Mouse (Mus musculus) urinary bladder, postnatal 14 days (tissue): ENCODE measurements at regions not wholly inside any gene's neighbourhood (a gene's known extent, or its start where the extent isn't known, plus 50 kb on each side); places are given as distances from the start of the nearest gene placed in this dataset.
"Not testable (repeated sequence)": the region's sequence is repeated elsewhere in the genome, so short reads cannot be mapped to it uniquely, and the experiment has no call there.

ENCODE experiments used
- DNase-seq: peaks from one replicate; pipeline ENCODE4 v3.0.0; 2021; ENCODE audit warnings: low spot score

- no peak for DNase-seq
Observed at GRCm38 (mm10) chr1:4570730-4571129, 237.0 kb upstream of the Gm37988 start.

- peak; percentile 57 for DNase-seq
Observed at GRCm38 (mm10) chr1:4571299-4572202, 236.1 kb upstream of the Gm37988 start.

GRCm38 (mm10) chr1:4572311-4572710, 235.4 kb upstream of the Gm37988 start:
- DNase-seq, result no peak

- DNase-seq, result no peak
Observed at GRCm38 (mm10) chr1:4574101-4574500, 233.6 kb upstream of the Gm37988 start.

- no peak for DNase-seq
Observed at GRCm38 (mm10) chr1:4576957-4577356, 230.7 kb upstream of the Gm37988 start.

GRCm38 (mm10) chr1:4582534-4582933, 225.2 kb upstream of the Gm37988 start:
- DNase-seq, result no peak

GRCm38 (mm10) chr1:4597856-4598255, 209.8 kb upstream of the Gm37988 start:
- no peak for DNase-seq

- no peak for DNase-seq
Observed at GRCm38 (mm10) chr1:4598425-4598824, 209.3 kb upstream of the Gm37988 start.

- DNase-seq, result no peak
Observed at GRCm38 (mm10) chr1:4602386-4602785, 205.3 kb upstream of the Gm37988 start.

GRCm38 (mm10) chr1:4608824-4609223, 198.9 kb upstream of the Gm37988 start:
- DNase-seq, result no peak

GRCm38 (mm10) chr1:4613305-4613704, 194.4 kb upstream of the Gm37988 start:
- DNase-seq, result no peak

GRCm38 (mm10) chr1:4615286-4615685, 192.4 kb upstream of the Gm37988 start:
- no peak for DNase-seq

- no peak for DNase-seq
Observed at GRCm38 (mm10) chr1:4617479-4617878, 190.2 kb upstream of the Gm37988 start.

- DNase-seq, result no peak
Observed at GRCm38 (mm10) chr1:4622408-4622807, 185.3 kb upstream of the Gm37988 start.

- no peak for DNase-seq
Observed at GRCm38 (mm10) chr1:4623268-4623667, 184.4 kb upstream of the Gm37988 start.

- DNase-seq, result peak; percentile 26
Observed at GRCm38 (mm10) chr1:4653937-4654336, 153.8 kb upstream of the Gm37988 start.

GRCm38 (mm10) chr1:4655252-4655651, 152.4 kb upstream of the Gm37988 start:
- DNase-seq, result no peak

- DNase-seq, result no peak
Observed at GRCm38 (mm10) chr1:4656883-4657282, 150.8 kb upstream of the Gm37988 start.

GRCm38 (mm10) chr1:4660081-4660480, 147.6 kb upstream of the Gm37988 start:
- not testable (repeated sequence) for DNase-seq

- not testable (repeated sequence) for DNase-seq
Observed at GRCm38 (mm10) chr1:4660616-4661015, 147.1 kb upstream of the Gm37988 start.

- no peak for DNase-seq
Observed at GRCm38 (mm10) chr1:4661761-4662160, 145.9 kb upstream of the Gm37988 start.

GRCm38 (mm10) chr1:4669732-4670131, 138.0 kb upstream of the Gm37988 start:
- no peak for DNase-seq

- DNase-seq, result no peak
Observed at GRCm38 (mm10) chr1:4671237-4672019, 136.3 kb upstream of the Gm37988 start.
